Mouse (Mus musculus) embryonic facial prominence, embryonic 13.5 days (tissue): ENCODE results near the gene Tmem189. TPM values are rescaled to one million over a fixed set of nuclear protein-coding genes. Genes with fewer than 3 reads are reported as not detected.

Experiments
- ATAC-seq: fragments of 200-750 bp; cut with Nextera tagmentation; 2 replicates; pipeline ENCODE4 v1.8.0; 2017; ENCODE audit warnings: low read depth; ENCODE audit not compliant: insufficient number of reproducible peaks, insufficient read depth, low FRiP score, low TSS enrichment
- H3K27ac ChIP-seq: fragments of 300-500 bp; sonication (generic); 2 replicates; pipeline ENCODE4 v1.5.1; 2015; ENCODE audit warnings: moderate library complexity, mild to moderate bottlenecking, inconsistent platforms
- H3K27me3 ChIP-seq: fragments of 300-500 bp; sonication (generic); 2 replicates; pipeline ENCODE4 v1.6.1; 2015; ENCODE audit warnings: mild to moderate bottlenecking, inconsistent platforms
- H3K36me3 ChIP-seq: fragments of 300-500 bp; sonication (generic); 2 replicates; pipeline ENCODE4 v1.6.1; 2015; ENCODE audit warnings: mild to moderate bottlenecking, inconsistent platforms
- H3K4me1 ChIP-seq: fragments of 300-500 bp; sonication (generic); 2 replicates; pipeline ENCODE4 v1.6.1; 2015; ENCODE audit warnings: inconsistent platforms
- H3K4me2 ChIP-seq: fragments of 300-500 bp; sonication (generic); 2 replicates; pipeline ENCODE4 v1.6.1; 2015; ENCODE audit warnings: moderate library complexity, mild to moderate bottlenecking, inconsistent platforms
- H3K4me3 ChIP-seq: fragments of 300-500 bp; sonication (generic); 2 replicates; pipeline ENCODE4 v1.5.1; 2015; ENCODE audit warnings: mild to moderate bottlenecking, inconsistent platforms
- H3K9ac ChIP-seq: fragments of 300-500 bp; sonication (generic); 2 replicates; pipeline ENCODE4 v1.6.1; 2015; ENCODE audit warnings: mild to moderate bottlenecking, inconsistent platforms
- H3K9me3 ChIP-seq: fragments of 300-500 bp; sonication (generic); 2 replicates; pipeline ENCODE4 v1.6.1; 2016; ENCODE audit warnings: inconsistent platforms
- WGBS: fragments of 180-500 bp; shearing (Covaris S2); methylation state at CpG from one replicate; pipeline ENCODE4 v1.1.7; 2015; ENCODE audit warnings: mixed read lengths; 5-methylcytosine and 5-hydroxymethylcytosine counted together
- polyA plus RNA-seq: library from polyadenylated mRNA; unstranded; fragments of >200 nt; fragmentation: Nextera tagmentation; extraction: Ambion mirVana; gene quantifications from 2 replicates; pipeline ENCODE4 v1.2.1, GENCODE M21; 2015

Tmem189 gene
- polyA plus RNA-seq = 39.3 and 41.3 TPM in 2 replicates

DNA sequence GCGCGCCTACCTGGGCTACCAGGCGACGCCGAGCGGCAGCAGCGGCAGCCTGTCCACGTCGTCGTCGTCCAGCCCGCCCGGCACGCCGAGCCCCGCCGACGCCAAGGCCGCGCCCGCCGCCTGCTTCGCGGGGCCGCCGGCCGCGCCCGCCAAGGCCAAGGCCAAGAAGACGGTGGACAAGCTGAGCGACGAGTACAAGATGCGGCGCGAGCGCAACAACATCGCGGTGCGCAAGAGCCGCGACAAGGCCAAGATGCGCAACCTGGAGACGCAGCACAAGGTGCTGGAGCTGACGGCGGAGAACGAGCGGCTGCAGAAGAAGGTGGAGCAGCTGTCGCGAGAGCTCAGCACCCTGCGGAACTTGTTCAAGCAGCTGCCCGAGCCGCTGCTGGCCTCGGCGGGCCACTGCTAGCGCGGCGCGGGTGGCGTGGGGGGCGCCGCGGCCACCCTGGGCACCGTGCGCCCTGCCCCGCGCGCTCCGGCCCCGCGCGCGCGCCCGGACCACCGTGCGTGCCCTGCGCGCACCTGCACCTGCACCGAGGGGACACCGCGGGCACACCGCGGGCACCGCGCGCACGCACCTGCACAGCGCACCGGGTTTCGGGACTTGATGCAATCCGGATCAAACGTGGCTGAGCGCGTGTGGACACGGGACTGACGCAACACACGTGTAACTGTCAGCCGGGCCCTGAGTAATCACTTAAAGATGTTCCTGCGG, at the start of gene Tmem189:
TSS of gene Tmem189 (minus strand) at position 322 of the 718 bp plus-strand sequence.
- ATAC-seq = no peak
- H3K9me3 ChIP-seq = no peaks in the 10 kb centered on the region
- peak within 1 kb of the TSS; percentile 73 for H3K27ac ChIP-seq
- peak within 1 kb of the TSS; percentile 81 for H3K9ac ChIP-seq
- under 1% methylated on average over 86 of the region's 99 CpGs for WGBS
- peaks cover 57% of the 10 kb centered on the region for H3K27me3 ChIP-seq
- H3K36me3 ChIP-seq = 0 out of 2 replicates have a peak, but pooled peaks cover 3% of the 10 kb centered on the region
- peak within 1 kb of the TSS; percentile 97 for H3K4me2 ChIP-seq
- H3K4me3 ChIP-seq = peak within 1 kb of the TSS; percentile 69
- peaks cover 32% of the 10 kb centered on the region for H3K4me1 ChIP-seq

DNA sequence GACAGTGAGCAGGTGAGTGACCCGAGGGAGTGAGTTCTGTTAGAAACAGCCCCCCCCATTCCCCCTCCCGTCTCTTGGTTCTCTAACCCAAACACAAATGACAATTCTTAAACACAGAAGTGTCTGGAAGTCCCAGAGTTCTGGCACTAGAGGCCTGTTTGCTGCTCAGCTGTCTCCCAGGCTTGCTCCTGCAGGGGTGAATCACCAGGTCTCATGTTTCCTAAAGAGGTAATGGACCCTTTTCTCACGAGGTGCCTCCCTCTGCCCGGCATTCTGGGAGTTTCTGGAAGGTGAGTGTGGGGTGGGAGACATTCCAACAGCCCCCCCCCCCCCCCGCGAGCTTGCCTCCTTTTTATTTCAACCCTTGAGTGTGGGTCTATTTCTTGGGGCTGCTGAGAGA, 49.4 kb upstream of the Tmem189 start:
- Histone ChIP-seq H3K36me3 (no peaks in the 10 kb centered on the region), H3K27me3 (no peaks in the 10 kb centered on the region), H3K27ac (no peak overlapping the region), H3K4me3 (no peak overlapping the region), H3K9ac (no peak overlapping the region), H3K4me1 (peaks cover 22% of the 10 kb centered on the region), H3K4me2 (no peak overlapping the region), H3K9me3 (no peaks in the 10 kb centered on the region)
- ATAC-seq = no peak
- 33% methylated on average over 6 of the region's 6 CpGs for WGBS

GRCm38 (mm10) chr2:167734861-167735260, 45.2 kb upstream of the Tmem189 start:
- peaks cover 23% of the 10 kb centered on the region for H3K4me1 ChIP-seq
- no peak overlapping the region for H3K4me3 ChIP-seq
- H3K9me3 ChIP-seq = no peaks in the 10 kb centered on the region
- H3K36me3 ChIP-seq = no peaks in the 10 kb centered on the region
- no peak overlapping the region for H3K4me2 ChIP-seq
- H3K27ac ChIP-seq = no peak overlapping the region
- WGBS = 70% methylated on average over 10 of the region's 10 CpGs
- no peaks in the 10 kb centered on the region for H3K27me3 ChIP-seq
- H3K9ac ChIP-seq = no peak overlapping the region
- no peak for ATAC-seq

- WGBS = 52% methylated on average over 13 of the region's 13 CpGs
- Histone ChIP-seq H3K36me3 (no peaks in the 10 kb centered on the region), H3K9me3 (no peaks in the 10 kb centered on the region), H3K9ac (no peak overlapping the region), H3K27ac (peak overlapping the region; percentile 28; the same call in 1 of the 2 replicates), H3K27me3 (no peaks in the 10 kb centered on the region), H3K4me1 (peaks cover 31% of the 10 kb centered on the region), H3K4me3 (no peak overlapping the region), H3K4me2 (no peak overlapping the region)
- no peak for ATAC-seq
Measured at GRCm38 (mm10) chr2:167731149-167731548, 41.5 kb upstream of the Tmem189 start.

- Histone ChIP-seq H3K4me2 (no peak overlapping the region), H3K27me3 (no peaks in the 10 kb centered on the region), H3K4me3 (no peak overlapping the region), H3K4me1 (peaks cover 31% of the 10 kb centered on the region), H3K36me3 (no peaks in the 10 kb centered on the region), H3K9me3 (no peaks in the 10 kb centered on the region), H3K27ac (no peak overlapping the region), H3K9ac (no peak overlapping the region)
- WGBS = 53% methylated on average over 7 of the region's 7 CpGs
- no peak for ATAC-seq
Measured at GRCm38 (mm10) chr2:167730036-167730435, 40.4 kb upstream of the Tmem189 start.

GRCm38 (mm10) chr2:167727161-167727560, 37.5 kb upstream of the Tmem189 start:
- H3K9ac ChIP-seq = 0 out of 2 replicates have a peak overlapping the region, but pooled peaks have one; percentile 21
- H3K27me3 ChIP-seq = peaks cover 5% of the 10 kb centered on the region; the same call in 1 of the 2 replicates
- peak; percentile 60; the same call in 1 of the 2 replicates for ATAC-seq
- peak overlapping the region; percentile 39 for H3K27ac ChIP-seq
- no peaks in the 10 kb centered on the region for H3K36me3 ChIP-seq
- H3K9me3 ChIP-seq = no peaks in the 10 kb centered on the region
- H3K4me2 ChIP-seq = no peak overlapping the region
- no peak overlapping the region for H3K4me3 ChIP-seq
- peaks cover 34% of the 10 kb centered on the region for H3K4me1 ChIP-seq
- 27% methylated on average over 13 of the region's 13 CpGs for WGBS

DNA sequence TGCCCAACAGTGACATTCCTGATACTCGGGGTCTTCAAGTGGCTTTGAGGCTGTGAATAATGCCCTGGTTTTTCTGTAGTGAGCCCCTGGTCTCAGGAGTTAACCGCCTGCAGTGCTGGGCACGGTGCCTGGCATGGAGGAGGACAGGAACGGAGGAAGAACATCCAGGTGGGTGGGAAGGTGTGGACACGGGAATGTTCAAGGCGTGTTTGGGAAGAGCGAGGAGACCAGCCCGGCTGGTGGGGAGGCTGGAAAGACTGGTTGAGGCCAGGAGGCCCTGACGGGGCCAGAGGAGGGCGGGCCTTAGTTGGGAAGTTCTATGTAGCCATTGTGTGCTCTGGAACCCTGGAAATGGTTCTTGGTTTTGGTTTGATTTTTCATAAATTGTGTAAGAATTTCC, 36.3 kb upstream of the Tmem189 start:
- ATAC-seq = no peak
- Histone ChIP-seq H3K4me3 (no peak overlapping the region), H3K4me1 (peaks cover 37% of the 10 kb centered on the region), H3K9me3 (no peaks in the 10 kb centered on the region), H3K36me3 (no peaks in the 10 kb centered on the region), H3K27me3 (peaks cover 7% of the 10 kb centered on the region), H3K4me2 (no peak overlapping the region), H3K9ac (no peak overlapping the region), H3K27ac (no peak overlapping the region)
- 87% methylated on average over 10 of the region's 10 CpGs for WGBS

- Histone ChIP-seq H3K4me3 (no peak overlapping the region), H3K4me2 (no peak overlapping the region), H3K27me3 (peaks cover 7% of the 10 kb centered on the region), H3K9ac (no peak overlapping the region), H3K27ac (no peak overlapping the region; the same call in 1 of the 2 replicates), H3K9me3 (no peaks in the 10 kb centered on the region), H3K36me3 (no peaks in the 10 kb centered on the region), H3K4me1 (peaks cover 24% of the 10 kb centered on the region)
- 75% methylated on average over 11 of the region's 11 CpGs for WGBS
- no peak for ATAC-seq
Measured at GRCm38 (mm10) chr2:167723589-167724206, 34.1 kb upstream of the Tmem189 start.

DNA sequence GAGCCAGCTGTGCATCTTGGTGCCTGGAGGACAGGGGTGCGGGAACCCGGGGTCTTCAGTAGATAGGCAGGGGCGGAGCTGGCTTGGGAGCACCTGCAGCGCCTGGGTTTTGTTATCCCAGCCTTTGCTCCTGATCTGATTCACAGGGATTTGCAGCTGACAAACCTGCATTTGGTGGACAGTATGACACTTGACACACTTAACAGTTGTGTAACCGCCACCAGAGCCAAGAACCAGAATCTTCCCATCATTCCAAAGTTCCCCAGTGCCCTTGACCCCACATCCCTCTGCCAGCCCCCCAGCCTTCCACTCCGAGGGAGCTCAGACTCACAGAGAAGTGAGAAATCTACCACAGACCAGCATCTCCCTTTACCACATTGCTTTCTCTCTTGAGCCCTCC, 32.9 kb upstream of the Tmem189 start:
- Histone ChIP-seq H3K36me3 (no peaks in the 10 kb centered on the region), H3K9me3 (no peaks in the 10 kb centered on the region), H3K4me3 (no peak overlapping the region), H3K27me3 (peaks cover 7% of the 10 kb centered on the region), H3K27ac (no peak overlapping the region), H3K4me1 (peaks cover 20% of the 10 kb centered on the region), H3K4me2 (no peak overlapping the region), H3K9ac (no peak overlapping the region)
- no peak for ATAC-seq
- WGBS = 60% methylated on average over 6 of the region's 6 CpGs

GRCm38 (mm10) chr2:167721159-167721882, 31.7 kb upstream of the Tmem189 start:
- Histone ChIP-seq H3K4me3 (no peak overlapping the region), H3K9ac (0 out of 2 replicates have a peak overlapping the region, but pooled peaks have one; percentile 11), H3K9me3 (no peaks in the 10 kb centered on the region), H3K4me1 (peaks cover 11% of the 10 kb centered on the region), H3K27me3 (peaks cover 7% of the 10 kb centered on the region), H3K4me2 (no peak overlapping the region), H3K36me3 (no peaks in the 10 kb centered on the region), H3K27ac (no peak overlapping the region)
- WGBS = 74% methylated on average over 11 of the region's 11 CpGs
- no peak for ATAC-seq

- Histone ChIP-seq H3K4me3 (no peak overlapping the region), H3K4me1 (peaks cover 15% of the 10 kb centered on the region), H3K27ac (no peak overlapping the region), H3K9me3 (no peaks in the 10 kb centered on the region), H3K27me3 (peaks cover 7% of the 10 kb centered on the region), H3K4me2 (no peak overlapping the region), H3K9ac (no peak overlapping the region), H3K36me3 (no peaks in the 10 kb centered on the region)
- ATAC-seq = no peak
- 74% methylated on average over 4 of the region's 4 CpGs for WGBS
Measured at GRCm38 (mm10) chr2:167719520-167719919, 29.9 kb upstream of the Tmem189 start.
